Mouse (Mus musculus): ENCODE measurements around the gene Lcn10.
A peak's percentile ranks its signal among the peaks of the same experiment; 100 is the strongest.
"Not testable (repeated sequence)": the region's sequence is repeated elsewhere in the genome, so short reads cannot be mapped to it uniquely, and the experiment has no call there.

Lcn10 gene

DNA sequence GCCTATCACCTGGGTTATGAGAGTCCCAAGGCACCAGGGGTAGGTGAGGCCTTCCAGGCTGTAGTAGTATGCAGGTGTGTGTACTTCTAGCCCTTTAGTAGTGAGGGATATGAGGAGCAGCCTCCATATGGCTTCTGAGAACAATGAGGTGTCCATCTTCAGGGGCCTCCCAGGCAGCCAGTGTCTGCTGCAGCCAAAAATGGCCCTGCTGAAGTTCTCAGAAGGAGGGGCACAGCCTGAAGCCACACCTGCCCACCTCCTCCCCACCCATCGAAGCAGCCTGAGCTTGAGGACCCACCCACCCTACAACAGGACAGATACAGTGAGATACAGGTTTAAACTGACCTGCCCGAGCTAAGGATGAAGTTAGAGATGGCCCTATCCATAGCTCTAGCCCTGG, at the start of gene Lcn10:
Lcn10 (plus strand) TSS at position 301 of the 400 bp plus-strand sequence.
- DNase-seq (ENCODE audit: low read depth, low spot score), result no peak

GRCm38 (mm10) chr2:25633616-25634015, 48.9 kb upstream of the Lcn10 start:
- no peak for DNase-seq (ENCODE audit: low read depth, low spot score)

- peak; percentile 37 for DNase-seq (ENCODE audit: low read depth, low spot score)
Observed at GRCm38 (mm10) chr2:25634046-25634445, 48.5 kb upstream of the Lcn10 start.

- DNase-seq (ENCODE audit: low read depth, low spot score), result peak; percentile 56
Observed at GRCm38 (mm10) chr2:25639890-25640289, 42.6 kb upstream of the Lcn10 start.

- no peak for DNase-seq (ENCODE audit: low read depth, low spot score)
Observed at GRCm38 (mm10) chr2:25652902-25653301, 29.6 kb upstream of the Lcn10 start, which contains the start of gene Lcn8. Gene Lcn8, plus strand, starts transcription at chr2:25653120.

- DNase-seq (ENCODE audit: low read depth, low spot score), result peak; percentile 5
Observed at GRCm38 (mm10) chr2:25654502-25654901, 28.0 kb upstream of the Lcn10 start.

DNA sequence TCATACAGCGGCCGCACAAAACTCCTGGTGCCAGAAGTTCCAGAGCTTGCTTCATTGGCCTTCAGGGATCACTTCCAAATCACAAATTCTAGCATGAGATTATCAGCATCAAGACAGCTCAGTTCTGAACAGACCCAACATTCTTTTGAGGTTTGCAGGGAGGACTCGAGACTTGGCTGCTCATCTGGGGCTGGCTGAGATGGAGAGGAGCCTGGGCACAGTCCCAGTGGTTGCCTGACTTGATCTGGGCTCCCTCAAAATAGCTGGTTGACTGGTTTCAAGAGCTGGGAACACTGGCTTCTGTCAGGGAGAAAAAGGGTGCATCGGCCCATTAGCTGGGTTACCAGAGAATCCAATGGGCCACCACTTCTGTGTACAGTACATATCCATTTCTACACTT, 25.8 kb upstream of the Lcn10 start:
- peak; percentile 11 for DNase-seq (ENCODE audit: low read depth, low spot score)

GRCm38 (mm10) chr2:25657246-25657645, 25.3 kb upstream of the Lcn10 start:
- DNase-seq (ENCODE audit: low read depth, low spot score), result peak; percentile 26

DNA sequence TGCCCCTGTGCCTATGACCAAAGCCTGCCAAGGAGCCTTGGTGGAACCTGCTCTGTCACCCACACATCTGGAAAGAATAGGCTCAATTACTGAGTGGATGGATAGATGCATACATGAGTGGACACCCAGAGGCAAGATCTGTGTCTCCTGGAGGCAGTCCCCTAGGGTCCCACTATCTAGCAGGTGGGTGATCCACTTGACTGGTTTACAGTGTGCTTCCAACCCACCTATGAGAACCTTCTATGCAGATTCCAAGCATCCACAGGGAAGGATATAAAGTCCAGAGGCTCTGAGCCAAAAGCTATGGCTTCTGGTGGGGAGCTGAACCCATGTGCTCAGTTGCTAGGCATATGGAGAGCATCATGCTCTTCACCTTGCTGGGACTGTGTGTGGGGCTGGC, 24.9 kb upstream of the Lcn10 start, which contains the start of gene Lcn5:
Lcn5 (plus strand) TSS at position 301 of the 400 bp plus-strand sequence.
- no peak for DNase-seq (ENCODE audit: low read depth, low spot score)

DNA sequence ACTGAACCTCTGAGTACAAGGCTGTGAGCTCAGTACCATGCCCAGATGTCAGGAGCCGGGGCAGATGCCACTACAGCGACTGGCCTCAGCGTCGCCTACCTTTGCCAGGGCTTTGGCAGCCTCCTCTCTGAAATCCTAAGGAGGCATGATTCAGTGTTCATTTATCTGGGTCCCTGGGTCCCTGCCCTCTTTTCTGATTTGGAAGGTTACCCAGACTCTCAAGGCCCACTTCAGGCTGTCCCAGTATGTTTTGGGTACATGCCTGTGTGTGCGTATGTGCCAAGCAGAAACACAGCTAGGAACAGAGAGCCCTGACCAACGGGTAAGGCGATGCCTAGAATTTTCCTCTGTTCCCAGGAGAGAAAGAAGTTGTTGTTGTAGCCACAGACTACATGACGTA, 22.2 kb upstream of the Lcn10 start:
- DNase-seq (ENCODE audit: low read depth, low spot score), result no peak

GRCm38 (mm10) chr2:25661245-25661970, 21.1 kb upstream of the Lcn10 start:
- peak; percentile 61 for DNase-seq (ENCODE audit: low read depth, low spot score)

GRCm38 (mm10) chr2:25663511-25663910, 19.0 kb upstream of the Lcn10 start:
- peak; percentile 68 for DNase-seq (ENCODE audit: low read depth, low spot score)

DNA sequence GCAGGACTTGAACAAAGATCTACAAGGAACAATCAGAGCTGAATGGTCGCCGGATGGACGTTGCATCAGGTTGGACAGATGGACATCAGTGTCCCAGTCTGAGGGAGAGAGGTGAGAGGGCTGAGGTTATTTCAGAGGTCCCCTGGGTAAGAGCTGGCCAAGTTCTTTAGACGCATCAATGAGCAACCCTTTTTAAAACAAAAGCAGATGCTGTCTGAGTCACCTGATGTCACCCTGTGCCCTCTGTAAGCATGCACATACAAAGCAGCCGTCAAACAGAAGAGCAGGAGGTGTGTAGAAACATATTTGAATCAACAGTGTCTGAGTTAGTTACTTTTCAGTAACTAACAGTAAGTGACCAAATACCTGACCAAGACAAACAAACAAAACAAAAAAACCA, 18.4 kb upstream of the Lcn10 start:
- peak; percentile 26 for DNase-seq (ENCODE audit: low read depth, low spot score)

- no peak for DNase-seq (ENCODE audit: low read depth, low spot score)
Observed at GRCm38 (mm10) chr2:25666516-25666915, 16.0 kb upstream of the Lcn10 start.

DNA sequence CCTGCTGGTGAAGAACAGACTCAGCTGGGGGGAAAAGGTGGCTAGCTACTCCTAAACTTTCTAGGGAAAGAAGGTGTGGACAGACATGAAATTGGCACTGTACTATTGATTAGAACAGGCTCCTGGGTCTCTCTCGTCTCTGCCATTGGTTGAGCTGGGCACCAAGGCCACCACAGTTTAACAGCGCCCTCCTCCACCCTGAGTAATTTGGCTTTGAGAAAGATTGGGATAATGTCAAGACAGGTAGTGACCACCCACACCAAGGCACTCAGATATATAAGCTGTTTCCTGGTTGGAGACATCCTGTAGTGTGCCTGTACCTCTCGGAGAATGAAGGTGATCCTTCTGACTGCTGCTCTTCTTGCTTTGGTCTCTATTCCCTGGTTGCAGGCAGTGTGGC, 6.0 kb upstream of the Lcn10 start, which contains the start of gene Lcn6:
Lcn6 (plus strand) TSS at position 301 of the 400 bp plus-strand sequence.
- no peak for DNase-seq (ENCODE audit: low read depth, low spot score)

DNA sequence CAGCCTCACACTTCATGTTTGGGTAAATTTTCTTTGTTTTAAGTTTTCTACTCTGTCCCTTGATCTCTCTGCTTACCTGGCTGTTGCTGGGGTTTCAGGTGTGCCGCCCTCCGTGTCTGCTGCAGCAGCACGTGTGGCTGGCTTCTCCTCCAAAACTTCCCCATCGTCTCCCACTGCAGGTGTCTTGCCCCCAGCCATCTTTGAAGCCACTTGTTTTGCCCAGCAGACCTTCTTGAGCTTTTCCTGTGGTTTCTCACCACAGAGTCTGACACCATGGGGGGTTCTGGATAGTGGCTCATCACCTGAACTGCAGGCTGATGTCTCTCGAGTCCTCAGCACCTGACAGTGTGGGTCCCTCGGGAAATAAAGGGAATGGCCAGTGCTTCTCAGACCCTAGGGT, 3.0 kb upstream of the Lcn10 start:
- DNase-seq (ENCODE audit: low read depth, low spot score), result no peak

DNA sequence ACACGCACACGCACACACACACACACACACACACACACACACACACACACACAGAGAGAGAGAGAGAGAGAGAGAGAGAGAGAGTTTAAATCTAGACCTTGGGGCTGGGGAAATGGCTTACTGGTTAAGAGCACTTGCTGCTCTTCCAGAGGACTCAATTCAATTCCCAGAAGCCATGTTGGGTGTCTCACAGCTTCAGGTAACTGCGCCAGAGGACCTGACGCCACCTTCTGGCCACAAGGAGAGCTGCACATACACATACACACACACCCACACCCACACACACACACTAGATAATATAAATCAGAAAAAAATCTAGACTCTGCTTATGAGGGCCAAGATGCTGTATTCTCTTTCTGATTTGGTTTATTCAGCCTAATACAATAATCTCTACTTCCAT, 4.4 kb downstream of the Lcn10 start:
- no peak for DNase-seq (ENCODE audit: low read depth, low spot score)

DNA sequence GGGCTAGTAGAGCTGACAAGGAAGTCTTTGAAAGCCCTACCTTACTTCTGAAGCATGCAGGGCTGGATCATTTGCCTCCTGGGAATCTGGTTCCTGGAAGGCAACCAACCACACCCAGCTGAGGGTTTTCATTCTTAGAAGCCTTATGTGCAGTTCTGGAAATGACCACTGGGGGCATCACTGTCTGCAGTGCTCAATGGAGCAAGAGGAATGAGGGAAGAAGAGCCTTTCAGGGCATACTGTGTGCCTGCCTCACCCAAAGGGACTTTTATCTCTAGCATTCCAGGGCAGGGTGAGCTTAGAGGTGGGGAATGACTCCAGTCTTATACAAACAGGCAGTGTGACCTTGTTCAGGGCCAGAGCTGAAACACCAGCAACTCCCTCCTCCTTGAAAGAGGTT, 12.1 kb downstream of the Lcn10 start:
- DNase-seq (ENCODE audit: low read depth, low spot score), result peak; percentile 83

DNA sequence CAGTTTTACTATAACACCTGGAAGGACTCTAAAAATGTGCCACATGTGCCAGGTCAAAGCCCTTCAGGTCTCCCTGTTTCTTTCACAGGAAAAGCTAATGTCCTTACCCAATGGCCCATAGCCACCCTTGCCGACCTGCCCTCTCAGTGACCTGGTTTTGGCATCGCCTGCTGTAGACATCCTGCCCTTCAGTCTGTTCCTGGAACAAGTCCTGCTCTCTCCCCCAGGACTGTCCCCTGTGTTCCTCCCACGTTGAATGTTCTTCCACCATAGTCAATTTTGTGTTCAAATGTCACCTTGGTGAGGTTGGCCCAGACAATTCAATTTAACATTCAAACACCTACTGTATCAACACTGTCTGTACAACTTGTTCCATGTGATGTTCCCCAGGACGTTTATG, 14.4 kb downstream of the Lcn10 start:
- DNase-seq (ENCODE audit: low read depth, low spot score), result no peak

DNA sequence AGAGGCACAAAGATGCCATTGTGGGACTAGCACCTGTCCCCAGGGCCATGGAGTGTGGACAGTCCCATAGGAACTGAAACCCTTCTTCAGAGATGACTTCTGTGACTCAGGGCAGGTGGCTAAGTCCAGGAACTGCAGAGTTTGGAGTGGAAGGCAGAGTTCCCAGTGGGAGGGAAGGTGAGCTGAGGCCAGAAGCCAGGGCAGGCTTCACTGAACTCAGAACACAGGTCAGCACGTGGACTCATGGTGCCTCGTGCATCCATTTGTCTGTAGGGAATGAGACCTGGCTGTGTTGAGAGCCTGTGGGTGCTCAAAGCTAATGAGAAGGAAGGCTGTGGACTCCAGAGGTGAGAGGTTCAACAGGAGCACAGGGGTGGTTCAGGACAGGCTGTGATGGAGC, 16.2 kb downstream of the Lcn10 start:
- no peak for DNase-seq (ENCODE audit: low read depth, low spot score)

GRCm38 (mm10) chr2:25699743-25700142, 17.2 kb downstream of the Lcn10 start, which contains the start of gene Obp2a:
Gene Obp2a, plus strand, starts transcription at chr2:25700043.
- not testable (repeated sequence) for DNase-seq (ENCODE audit: low read depth, low spot score)

GRCm38 (mm10) chr2:25701001-25701400, 18.5 kb downstream of the Lcn10 start:
- DNase-seq (ENCODE audit: low read depth, low spot score), result no peak

GRCm38 (mm10) chr2:25703706-25704105, 21.2 kb downstream of the Lcn10 start:
- DNase-seq (ENCODE audit: low read depth, low spot score), result no peak
